10 mouse cellular contexts compared by ENCODE assay signal in genomic region chr5:17888598-17888997, GRCm38 (mm10). TPM values are rescaled to one million over a fixed set of nuclear protein-coding genes. Genes with fewer than 3 reads are reported as not detected.
DNase-seq lines count a peak whose midpoint lies in the region; ATAC-seq and TF ChIP-seq lines count a peak whose summit lies in the region.
"Had no signal": no experiment of that assay in that cellular context is flagged by ENCODE, and none has a peak within 500 bp of the region (broad histone marks: within the 10 kb centered on the region; RNA-seq: fewer than 3 reads in every experiment).

TSS of gene Cd36 (minus strand) at chr5:17888801.

- no peak for TF ChIP-seq CTCF in thymus, adult 2 months (IDR thresholded peaks at IDR 0.05; ENCODE audit: borderline replicate concordance, control insufficient read depth, extremely low read depth, insufficient read depth, low read length, poor library complexity)

- no peak within 1 kb of the TSS for H3K4me3 ChIP-seq in thymus, adult 2 months (ENCODE audit: control insufficient read depth, insufficient read depth, low read length)
- peak within 1 kb of the TSS; percentile 17 for H3K4me3 ChIP-seq in heart, embryonic 12.5 days
- H3K4me3 ChIP-seq in limb, embryonic 15.5 days = no peak within 1 kb of the TSS
- H3K4me3 ChIP-seq in stomach, embryonic 16.5 days (replicated peaks; ENCODE audit: low read length) = no peak within 1 kb of the TSS
- H3K4me3 ChIP-seq in midbrain, embryonic 13.5 days (replicated peaks) = no peak within 1 kb of the TSS
- H3K4me3 ChIP-seq: embryonic facial prominence, embryonic 12.5 days; midbrain, embryonic 12.5 days had no signal

- H3K9me3 ChIP-seq in heart, embryonic 12.5 days (replicated peaks) = no peaks in the 10 kb centered on the region
- no peaks in the 10 kb centered on the region for H3K9me3 ChIP-seq in limb, embryonic 15.5 days
- H3K9me3 ChIP-seq in stomach, embryonic 16.5 days (replicated peaks; ENCODE audit: control insufficient read depth, low read length) = no peaks in the 10 kb centered on the region
- H3K9me3 ChIP-seq in midbrain, embryonic 13.5 days = no peaks in the 10 kb centered on the region
- H3K9me3 ChIP-seq: embryonic facial prominence, embryonic 12.5 days; midbrain, embryonic 12.5 days had no signal

- no peak within 1 kb of the TSS for H3K27ac ChIP-seq in thymus, adult 2 months (ENCODE audit: control insufficient read depth, insufficient read depth, low read length)
- H3K27ac ChIP-seq in heart, embryonic 12.5 days (ENCODE audit: poor library complexity, severe bottlenecking) = no peak within 1 kb of the TSS
- no peak within 1 kb of the TSS for H3K27ac ChIP-seq in limb, embryonic 15.5 days
- no peak within 1 kb of the TSS for H3K27ac ChIP-seq in stomach, embryonic 16.5 days (ENCODE audit: low read length)
- no peak within 1 kb of the TSS for H3K27ac ChIP-seq in midbrain, embryonic 13.5 days
- H3K27ac ChIP-seq: embryonic facial prominence, embryonic 12.5 days; midbrain, embryonic 12.5 days had no signal

- 75% methylated on average over 5 of the region's 5 CpGs for WGBS in thymus, adult 2 months
- 16% methylated on average over 5 of the region's 5 CpGs for WGBS in heart, embryonic 12.5 days
- WGBS in limb, embryonic 15.5 days = 42% methylated on average over 5 of the region's 5 CpGs
- 10% methylated on average over 5 of the region's 5 CpGs for WGBS in stomach, embryonic 16.5 days
- WGBS in midbrain, embryonic 13.5 days = 70% methylated on average over 5 of the region's 5 CpGs

- peak within 1 kb of the TSS; percentile 55 for H3K4me2 ChIP-seq in heart, embryonic 12.5 days
- no peak within 1 kb of the TSS for H3K4me2 ChIP-seq in limb, embryonic 15.5 days
- H3K4me2 ChIP-seq in stomach, embryonic 16.5 days (ENCODE audit: low read depth, low read length) = peak within 1 kb of the TSS; percentile 29; the same call in 1 of the 2 replicates
- H3K4me2 ChIP-seq in midbrain, embryonic 13.5 days (replicated peaks) = no peak within 1 kb of the TSS
- H3K4me2 ChIP-seq: embryonic facial prominence, embryonic 12.5 days; midbrain, embryonic 12.5 days had no signal

- H3K4me1 ChIP-seq in thymus, adult 2 months (replicated peaks; ENCODE audit: control insufficient read depth, insufficient read depth, low read length) = no peaks in the 10 kb centered on the region
- peaks cover 2% of the 10 kb centered on the region; the same call in 1 of the 2 replicates for H3K4me1 ChIP-seq in heart, embryonic 12.5 days (replicated peaks)
- H3K4me1 ChIP-seq in limb, embryonic 15.5 days = no peaks in the 10 kb centered on the region
- H3K4me1 ChIP-seq in stomach, embryonic 16.5 days (ENCODE audit: control insufficient read depth, insufficient read depth, low read length) = 0 out of 2 replicates have a peak, but pooled peaks cover 2% of the 10 kb centered on the region
- no peaks in the 10 kb centered on the region for H3K4me1 ChIP-seq in midbrain, embryonic 13.5 days (replicated peaks)
- H3K4me1 ChIP-seq: embryonic facial prominence, embryonic 12.5 days; midbrain, embryonic 12.5 days had no signal

- no peak for DNase-seq in thymus, adult 2 months
- DNase-seq in thymus, adult 18-20 months = no peak
- no peak for DNase-seq in yolk sac, embryonic 10.5 days (ENCODE audit: low spot score)
- DNase-seq in thymus, postnatal 4 days = no peak

- ATAC-seq in heart, embryonic 12.5 days (ENCODE audit: insufficient number of reproducible peaks, low FRiP score) = no peak
- ATAC-seq in limb, embryonic 15.5 days (ENCODE audit: insufficient number of reproducible peaks, low FRiP score, low TSS enrichment, low read depth) = no peak
- ATAC-seq in stomach, embryonic 16.5 days (ENCODE audit: insufficient read depth, low FRiP score) = no peak
- no peak for ATAC-seq in midbrain, embryonic 13.5 days

- no peak within 1 kb of the TSS for H3K9ac ChIP-seq in heart, embryonic 12.5 days
- H3K9ac ChIP-seq in limb, embryonic 15.5 days = no peak within 1 kb of the TSS
- no peak within 1 kb of the TSS for H3K9ac ChIP-seq in stomach, embryonic 16.5 days (ENCODE audit: low read length)
- no peak within 1 kb of the TSS for H3K9ac ChIP-seq in midbrain, embryonic 13.5 days (replicated peaks)
- H3K9ac ChIP-seq: embryonic facial prominence, embryonic 12.5 days; midbrain, embryonic 12.5 days had no signal

- TF ChIP-seq POLR2A in thymus, adult 2 months (IDR thresholded peaks at IDR 0.05; ENCODE audit: control insufficient read depth, extremely low read depth, insufficient read depth, low read length, poor library complexity) = no peak

- no peaks in the 10 kb centered on the region for H3K27me3 ChIP-seq in thymus, adult 2 months (ENCODE audit: control insufficient read depth, insufficient read depth, low read length)
- H3K27me3 ChIP-seq in heart, embryonic 12.5 days (replicated peaks) = no peaks in the 10 kb centered on the region
- H3K27me3 ChIP-seq in limb, embryonic 15.5 days = no peaks in the 10 kb centered on the region
- no peaks in the 10 kb centered on the region for H3K27me3 ChIP-seq in stomach, embryonic 16.5 days (ENCODE audit: control insufficient read depth, insufficient read depth, low read length)
- no peaks in the 10 kb centered on the region for H3K27me3 ChIP-seq in midbrain, embryonic 13.5 days
- H3K27me3 ChIP-seq: embryonic facial prominence, embryonic 12.5 days; midbrain, embryonic 12.5 days had no signal

- H3K36me3 ChIP-seq in thymus, adult 2 months (ENCODE audit: control insufficient read depth, insufficient read depth, low read length) = no peaks in the 10 kb centered on the region
- no peaks in the 10 kb centered on the region for H3K36me3 ChIP-seq in heart, embryonic 12.5 days
- H3K36me3 ChIP-seq in limb, embryonic 15.5 days = no peaks in the 10 kb centered on the region
- no peaks in the 10 kb centered on the region for H3K36me3 ChIP-seq in stomach, embryonic 16.5 days (ENCODE audit: control insufficient read depth, insufficient read depth, low read length)
- H3K36me3 ChIP-seq in midbrain, embryonic 13.5 days = no peaks in the 10 kb centered on the region
- H3K36me3 ChIP-seq: embryonic facial prominence, embryonic 12.5 days; midbrain, embryonic 12.5 days had no signal

RNA-seq across cellular contexts. Expression of gene Cd36, which starts in this region (rescaled TPM):
- polyA plus RNA-seq in thymus, adult 2 months (2012; rRNA removed) = 9.4 and 17.0 TPM in 2 replicates
- polyA plus RNA-seq in heart, embryonic 12.5 days (2016; fragmentation: Nextera tagmentation; extraction: Ambion mirVana) = 57.4 and 59.2 TPM in 2 replicates
- polyA plus RNA-seq in limb, embryonic 15.5 days (2015; fragmentation: Nextera tagmentation; extraction: Ambion mirVana) = 32.3 and 46.6 TPM in 2 replicates
- 38.9 and 41.0 TPM in 2 replicates for polyA plus RNA-seq in stomach, embryonic 16.5 days (2015; fragmentation: Nextera tagmentation; extraction: Ambion mirVana)
- polyA plus RNA-seq in midbrain, embryonic 13.5 days (2015; fragmentation: Nextera tagmentation; extraction: Ambion mirVana) = 1.6 and 5.0 TPM in 2 replicates

Comparison
In these comparisons a context has a peak if more than half of its experiments do, and no peak if none do; other contexts are left out.
1. H3K4me2 ChIP-seq: peak in heart, embryonic 12.5 days (single experiment) and stomach, embryonic 16.5 days (single experiment); none in limb, embryonic 15.5 days (single experiment) and midbrain, embryonic 13.5 days (single experiment).